Mouse (Mus musculus): Measurements from ENCODE around the gene Tmem132c. TPM values are rescaled to one million over a fixed set of nuclear protein-coding genes. Genes with fewer than 3 reads are reported as not detected.

Gene Tmem132c
- polyA plus RNA-seq, 1 experiment from 2014 or later = 35.1 TPM

GRCm38 (mm10) chr5:127527344-127527974 is 285.9 kb downstream of the Tmem132c start:
- H3K4me1 ChIP-seq = no peaks in the 10 kb centered on the region
- no peak for DNase-seq (ENCODE audit: low spot score)
- 85% methylated on average over 10 of the region's 10 CpGs for WGBS
- no peaks in the 10 kb centered on the region for H3K9me3 ChIP-seq
- H3K27ac ChIP-seq (replicated peaks) = no peak overlapping the region
- H3K36me3 ChIP-seq (replicated peaks) = no peaks in the 10 kb centered on the region
- no peaks in the 10 kb centered on the region for H3K27me3 ChIP-seq (replicated peaks; ENCODE audit: low read depth, poor library complexity, severe bottlenecking)
- H3K4me3 ChIP-seq = no peak overlapping the region

- DNase-seq (ENCODE audit: low spot score) = no peak
- no peak overlapping the region for H3K4me3 ChIP-seq
- no peaks in the 10 kb centered on the region for H3K4me1 ChIP-seq
- H3K27me3 ChIP-seq (replicated peaks; ENCODE audit: low read depth, poor library complexity, severe bottlenecking) = no peaks in the 10 kb centered on the region
- H3K27ac ChIP-seq (replicated peaks) = no peak overlapping the region
- no peaks in the 10 kb centered on the region for H3K9me3 ChIP-seq
- peaks cover 10% of the 10 kb centered on the region for H3K36me3 ChIP-seq (replicated peaks)
- 86% methylated on average over 2 of the region's 2 CpGs for WGBS
Observed at GRCm38 (mm10) chr5:127537508-127537907, 295.9 kb downstream of the Tmem132c start.

GRCm38 (mm10) chr5:127546585-127546991 is 305.0 kb downstream of the Tmem132c start:
- Histone ChIP-seq H3K27ac (replicated peaks) (no peak overlapping the region), H3K4me3 (no peak overlapping the region), H3K4me1 (no peaks in the 10 kb centered on the region), H3K27me3 (replicated peaks; ENCODE audit: low read depth, poor library complexity, severe bottlenecking) (no peaks in the 10 kb centered on the region), H3K36me3 (replicated peaks) (peaks cover 5% of the 10 kb centered on the region), H3K9me3 (no peaks in the 10 kb centered on the region)
- 94% methylated on average over 5 of the region's 5 CpGs for WGBS
- no peak for DNase-seq (ENCODE audit: low spot score)

GRCm38 (mm10) chr5:127548136-127548535 is 306.5 kb downstream of the Tmem132c start:
- H3K4me3 ChIP-seq = no peak overlapping the region
- peaks cover 16% of the 10 kb centered on the region for H3K36me3 ChIP-seq (replicated peaks)
- H3K27ac ChIP-seq (replicated peaks) = no peak overlapping the region
- no peaks in the 10 kb centered on the region for H3K4me1 ChIP-seq
- WGBS = 84% methylated on average over 2 of the region's 2 CpGs
- no peak for DNase-seq (ENCODE audit: low spot score)
- H3K27me3 ChIP-seq (replicated peaks; ENCODE audit: low read depth, poor library complexity, severe bottlenecking) = no peaks in the 10 kb centered on the region
- no peaks in the 10 kb centered on the region for H3K9me3 ChIP-seq

- 83% methylated on average over 3 of the region's 3 CpGs for WGBS
- H3K27ac ChIP-seq (replicated peaks) = no peak overlapping the region
- DNase-seq (ENCODE audit: low spot score) = no peak
Observed at GRCm38 (mm10) chr5:127561086-127561485, 319.5 kb downstream of the Tmem132c start.

GRCm38 (mm10) chr5:127567165-127567741 is 325.6 kb downstream of the Tmem132c start:
- Histone ChIP-seq H3K27me3 (replicated peaks; ENCODE audit: low read depth, poor library complexity, severe bottlenecking) (no peaks in the 10 kb centered on the region), H3K36me3 (replicated peaks) (peaks cover 20% of the 10 kb centered on the region), H3K4me1 (no peaks in the 10 kb centered on the region), H3K4me3 (no peak overlapping the region), H3K27ac (replicated peaks) (no peak overlapping the region), H3K9me3 (no peaks in the 10 kb centered on the region)
- no peak for DNase-seq (ENCODE audit: low spot score)
- WGBS = 77% methylated on average over 6 of the region's 6 CpGs

More at GRCm38 (mm10) chr5:127561086-127561485, 319.5 kb downstream of the Tmem132c start:
- peaks cover 37% of the 10 kb centered on the region for H3K36me3 ChIP-seq (replicated peaks)
- H3K27me3 ChIP-seq (replicated peaks; ENCODE audit: low read depth, poor library complexity, severe bottlenecking) = no peaks in the 10 kb centered on the region
- no peak overlapping the region for H3K4me3 ChIP-seq
- no peaks in the 10 kb centered on the region for H3K4me1 ChIP-seq
- no peaks in the 10 kb centered on the region for H3K9me3 ChIP-seq

GRCm38 (mm10) chr5:127577419-127577818 is 335.8 kb downstream of the Tmem132c start:
- H3K9me3 ChIP-seq = no peaks in the 10 kb centered on the region
- DNase-seq (ENCODE audit: low spot score) = peak; percentile 26
- H3K27ac ChIP-seq (replicated peaks) = no peak overlapping the region
- no peaks in the 10 kb centered on the region for H3K36me3 ChIP-seq (replicated peaks)
- H3K27me3 ChIP-seq (replicated peaks; ENCODE audit: low read depth, poor library complexity, severe bottlenecking) = no peaks in the 10 kb centered on the region
- WGBS = 53% methylated on average over 8 of the region's 8 CpGs
- no peaks in the 10 kb centered on the region for H3K4me1 ChIP-seq
- H3K4me3 ChIP-seq = no peak overlapping the region

GRCm38 (mm10) chr5:127583658-127584057 is 342.1 kb downstream of the Tmem132c start:
- DNase-seq (ENCODE audit: low spot score) = peak; percentile 14
- H3K9me3 ChIP-seq = no peaks in the 10 kb centered on the region
- no peak overlapping the region for H3K27ac ChIP-seq (replicated peaks)
- no peaks in the 10 kb centered on the region for H3K4me1 ChIP-seq
- 86% methylated on average over 8 of the region's 8 CpGs for WGBS
- H3K36me3 ChIP-seq (replicated peaks) = no peaks in the 10 kb centered on the region
- H3K4me3 ChIP-seq = no peak overlapping the region
- no peaks in the 10 kb centered on the region for H3K27me3 ChIP-seq (replicated peaks; ENCODE audit: low read depth, poor library complexity, severe bottlenecking)

- no peak for DNase-seq (ENCODE audit: low spot score)
- Histone ChIP-seq H3K27ac (replicated peaks) (no peak overlapping the region), H3K27me3 (replicated peaks; ENCODE audit: low read depth, poor library complexity, severe bottlenecking) (no peaks in the 10 kb centered on the region), H3K4me1 (no peaks in the 10 kb centered on the region), H3K4me3 (no peak overlapping the region), H3K36me3 (replicated peaks) (peaks cover 30% of the 10 kb centered on the region), H3K9me3 (no peaks in the 10 kb centered on the region)
- WGBS = 73% methylated on average over 6 of the region's 6 CpGs
Observed at GRCm38 (mm10) chr5:127587854-127588253, 346.2 kb downstream of the Tmem132c start.

GRCm38 (mm10) chr5:127592406-127592805 is 350.8 kb downstream of the Tmem132c start:
- DNase-seq (ENCODE audit: low spot score) = no peak
- no peaks in the 10 kb centered on the region for H3K9me3 ChIP-seq
- 80% methylated on average over 5 of the region's 5 CpGs for WGBS
- H3K4me3 ChIP-seq = no peak overlapping the region
- no peaks in the 10 kb centered on the region for H3K27me3 ChIP-seq (replicated peaks; ENCODE audit: low read depth, poor library complexity, severe bottlenecking)
- H3K4me1 ChIP-seq = no peaks in the 10 kb centered on the region
- H3K36me3 ChIP-seq (replicated peaks) = peaks cover 76% of the 10 kb centered on the region
- H3K27ac ChIP-seq (replicated peaks) = no peak overlapping the region

GRCm38 (mm10) chr5:127592854-127593253 is 351.2 kb downstream of the Tmem132c start:
- Histone ChIP-seq H3K9me3 (no peaks in the 10 kb centered on the region), H3K4me1 (no peaks in the 10 kb centered on the region), H3K27me3 (replicated peaks; ENCODE audit: low read depth, poor library complexity, severe bottlenecking) (no peaks in the 10 kb centered on the region), H3K27ac (replicated peaks) (no peak overlapping the region), H3K36me3 (replicated peaks) (peaks cover 80% of the 10 kb centered on the region), H3K4me3 (no peak overlapping the region)
- WGBS = 85% methylated on average over 6 of the region's 6 CpGs
- peak; percentile 17 for DNase-seq (ENCODE audit: low spot score)

GRCm38 (mm10) chr5:127595676-127596075 is 354.1 kb downstream of the Tmem132c start:
- Histone ChIP-seq H3K27ac (replicated peaks) (no peak overlapping the region), H3K27me3 (replicated peaks; ENCODE audit: low read depth, poor library complexity, severe bottlenecking) (no peaks in the 10 kb centered on the region), H3K4me1 (no peaks in the 10 kb centered on the region), H3K4me3 (no peak overlapping the region), H3K36me3 (replicated peaks) (peaks cover 96% of the 10 kb centered on the region), H3K9me3 (no peaks in the 10 kb centered on the region)
- 93% methylated on average over 3 of the region's 3 CpGs for WGBS
- DNase-seq (ENCODE audit: low spot score) = no peak

- no peaks in the 10 kb centered on the region for H3K27me3 ChIP-seq (replicated peaks; ENCODE audit: low read depth, poor library complexity, severe bottlenecking)
- H3K4me3 ChIP-seq = no peak overlapping the region
- no peak overlapping the region for H3K27ac ChIP-seq (replicated peaks)
- H3K4me1 ChIP-seq = no peaks in the 10 kb centered on the region
- H3K36me3 ChIP-seq (replicated peaks) = peaks cover 99% of the 10 kb centered on the region
- no peaks in the 10 kb centered on the region for H3K9me3 ChIP-seq
- DNase-seq (ENCODE audit: low spot score) = no peak
- 87% methylated on average over 7 of the region's 7 CpGs for WGBS
Observed at GRCm38 (mm10) chr5:127596862-127597261, 355.3 kb downstream of the Tmem132c start.
